Mouse (Mus musculus) intestine, postnatal 0 days (tissue): Measurements from ENCODE around the gene Zfp568. TPM values are rescaled to one million over a fixed set of nuclear protein-coding genes. Genes with fewer than 3 reads are reported as not detected.
"Not testable (repeated sequence)": the region's sequence is repeated elsewhere in the genome, so short reads cannot be mapped to it uniquely, and the experiment has no call there.

Experiments
- ATAC-seq: fragments of 200-750 bp; cut with Nextera tagmentation; 2 replicates; pipeline ENCODE4 v1.8.0; 2017; ENCODE audit warnings: mild to moderate bottlenecking, moderate TSS enrichment, moderate library complexity
- H3K27ac ChIP-seq: fragments of 300-500 bp; sonication (generic); 2 replicates; pipeline ENCODE4 v1.5.1; 2014; ENCODE audit warnings: mild to moderate bottlenecking, low read depth, low read length, moderate library complexity
- H3K27me3 ChIP-seq: fragments of 300-500 bp; sonication (generic); replicated peaks from 2 replicates; pipeline ENCODE4 v1.6.1; 2014; ENCODE audit warnings: low read length, mixed read lengths; ENCODE audit not compliant: control insufficient read depth, insufficient read depth
- H3K36me3 ChIP-seq: fragments of 300-500 bp; sonication (generic); 2 replicates; pipeline ENCODE4 v1.6.1; 2014; ENCODE audit warnings: mild to moderate bottlenecking, moderate library complexity; ENCODE audit not compliant: control insufficient read depth, insufficient read depth
- H3K4me1 ChIP-seq: fragments of 300-500 bp; sonication (generic); replicated peaks from 2 replicates; pipeline ENCODE4 v1.6.1; 2014; ENCODE audit warnings: antibody characterized with exemption, low read length, mixed read lengths; ENCODE audit not compliant: control insufficient read depth, insufficient read depth
- H3K4me2 ChIP-seq: fragments of 300-500 bp; sonication (generic); replicated peaks from 2 replicates; pipeline ENCODE4 v1.6.1; 2014; ENCODE audit warnings: low read depth, mild to moderate bottlenecking, moderate library complexity
- H3K4me3 ChIP-seq: fragments of 300-500 bp; sonication (generic); 2 replicates; pipeline ENCODE4 v1.5.1; 2014; ENCODE audit warnings: low read depth, low read length
- H3K9ac ChIP-seq: fragments of 300-500 bp; sonication (generic); 2 replicates; pipeline ENCODE4 v1.6.1; 2014; ENCODE audit warnings: mild to moderate bottlenecking, low read depth, low read length
- H3K9me3 ChIP-seq: fragments of 300-500 bp; sonication (generic); 2 replicates; pipeline ENCODE4 v1.6.1; 2016; ENCODE audit warnings: mixed run types; ENCODE audit not compliant: control insufficient read depth
- CTCF ChIP-seq: sonication (generic); IDR thresholded peaks from 2 replicates; pipeline ENCODE4 v1.5.1; 2016; ENCODE audit warnings: low read depth, mild to moderate bottlenecking, control low read depth, antibody characterized with exemption, moderate library complexity
- WGBS: fragments of 180-500 bp; shearing (Covaris S2); extraction: QIAGEN DNeasy Blood & Tissue Kit; methylation state at CpG from one replicate; pipeline ENCODE4 v1.1.7; 2014; 5-methylcytosine and 5-hydroxymethylcytosine counted together
- polyA plus RNA-seq: library from polyadenylated mRNA; unstranded; fragments of >200 nt; fragmentation: Nextera tagmentation; extraction: Ambion mirVana; gene quantifications from 2 replicates; pipeline ENCODE4 v1.2.1, GENCODE M21; 2015

Zfp568 gene
- polyA plus RNA-seq, 1 experiment from 2014 or later: 5.5 TPM

DNA sequence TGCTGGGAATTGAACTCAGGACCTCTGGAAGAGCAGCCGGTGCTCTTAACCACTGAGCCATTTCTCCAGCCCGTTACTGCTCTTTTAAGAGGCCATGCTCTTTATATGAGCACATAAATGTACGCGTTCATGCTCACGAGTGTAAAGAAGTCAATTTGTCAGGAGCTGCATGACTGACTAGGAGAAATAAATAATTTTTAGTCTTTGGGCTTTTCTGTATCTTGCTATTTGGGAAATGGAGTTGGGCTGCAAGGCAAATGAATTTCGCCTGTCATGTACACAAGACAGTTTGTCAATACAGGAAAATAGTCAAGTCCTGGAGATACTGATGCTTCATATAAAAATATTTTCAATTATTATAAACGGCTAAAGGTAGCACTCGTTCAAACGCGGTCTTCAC, 30.7 kb upstream of the Zfp568 start:
- H3K4me3 ChIP-seq: peak overlapping the region; percentile 77

GRCm38 (mm10) chr7:29953513-29954401, 30.0 kb upstream of the Zfp568 start, which contains the start of gene Zfp74:
Gene Zfp74 (minus strand): TSS chr7:29954089.
- H3K4me1 ChIP-seq: no peaks in the 10 kb centered on the region
- no peaks in the 10 kb centered on the region for H3K9me3 ChIP-seq
- H3K27ac ChIP-seq: peak within 1 kb of the TSS; percentile 79
- peak within 1 kb of the TSS; percentile 77 for H3K4me3 ChIP-seq
- peak within 1 kb of the TSS; percentile 82 for H3K4me2 ChIP-seq
- peak; percentile 24 for TF ChIP-seq CTCF
- ATAC-seq: peak; percentile 81
- WGBS: under 1% methylated on average over 52 of the region's 52 CpGs
- H3K36me3 ChIP-seq: no peaks in the 10 kb centered on the region
- H3K27me3 ChIP-seq: no peaks in the 10 kb centered on the region
- peak within 1 kb of the TSS; percentile 70 for H3K9ac ChIP-seq

More for the DNA sequence above, 30.7 kb upstream of the Zfp568 start:
- Histone ChIP-seq H3K4me1 (no peaks in the 10 kb centered on the region), H3K27me3 (no peaks in the 10 kb centered on the region), H3K9me3 (no peaks in the 10 kb centered on the region), H3K9ac (peak overlapping the region; percentile 70), H3K36me3 (no peaks in the 10 kb centered on the region), H3K4me2 (peak overlapping the region; percentile 82), H3K27ac (no peak overlapping the region)
- TF ChIP-seq CTCF: 0 out of 2 replicates have a peak, but pooled peaks have one; percentile 7
- no peak for ATAC-seq
- 42% methylated on average over 10 of the region's 10 CpGs for WGBS

DNA sequence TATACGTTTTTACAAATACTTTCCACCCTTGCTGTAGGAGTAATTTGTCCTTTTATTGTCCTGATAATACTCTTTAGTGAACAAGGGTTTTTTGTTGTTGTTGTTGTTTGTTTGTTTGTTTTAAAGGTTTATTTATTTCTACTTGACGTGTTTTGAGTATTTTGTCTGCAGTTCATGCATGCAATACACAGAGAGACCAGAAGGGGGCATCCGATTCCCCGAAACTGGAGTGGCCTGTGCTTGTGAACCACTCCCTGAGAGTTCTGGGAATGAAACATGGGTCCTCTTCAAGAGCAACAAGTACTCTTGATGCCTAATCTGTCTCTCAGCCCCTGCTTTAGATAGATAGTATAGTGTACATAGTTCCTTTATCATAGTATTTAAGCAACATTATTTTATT, 29.0 kb upstream of the Zfp568 start:
- Histone ChIP-seq H3K4me2 (peak overlapping the region; percentile 82), H3K36me3 (no peaks in the 10 kb centered on the region), H3K9me3 (no peaks in the 10 kb centered on the region), H3K4me1 (no peaks in the 10 kb centered on the region), H3K9ac (no peak overlapping the region), H3K27ac (no peak overlapping the region), H3K4me3 (peak overlapping the region; percentile 77), H3K27me3 (no peaks in the 10 kb centered on the region)
- ATAC-seq: no peak
- 25% methylated on average over 4 of the region's 4 CpGs for WGBS
- TF ChIP-seq CTCF: peak; percentile 79

DNA sequence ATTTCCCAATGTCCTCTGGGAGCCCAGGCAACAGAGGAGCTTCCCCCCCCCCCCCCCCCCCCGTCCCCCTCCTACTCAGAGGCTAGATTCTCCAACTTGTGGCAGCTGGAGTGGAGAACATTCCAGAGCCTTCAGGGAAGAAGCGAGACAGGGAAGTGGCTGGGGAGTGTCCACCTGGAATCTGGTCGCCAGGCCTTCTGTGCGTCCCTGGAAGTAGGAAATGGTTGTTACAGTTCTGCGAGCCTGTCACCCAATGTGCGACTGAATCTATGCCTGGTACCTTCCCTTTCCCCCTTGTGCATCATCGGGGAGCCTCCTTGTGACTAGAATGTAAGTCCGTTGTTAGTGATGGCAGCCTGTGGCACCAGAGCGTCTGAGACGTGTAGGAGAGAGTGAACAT, 27.5 kb upstream of the Zfp568 start:
- no peak for TF ChIP-seq CTCF

DNA sequence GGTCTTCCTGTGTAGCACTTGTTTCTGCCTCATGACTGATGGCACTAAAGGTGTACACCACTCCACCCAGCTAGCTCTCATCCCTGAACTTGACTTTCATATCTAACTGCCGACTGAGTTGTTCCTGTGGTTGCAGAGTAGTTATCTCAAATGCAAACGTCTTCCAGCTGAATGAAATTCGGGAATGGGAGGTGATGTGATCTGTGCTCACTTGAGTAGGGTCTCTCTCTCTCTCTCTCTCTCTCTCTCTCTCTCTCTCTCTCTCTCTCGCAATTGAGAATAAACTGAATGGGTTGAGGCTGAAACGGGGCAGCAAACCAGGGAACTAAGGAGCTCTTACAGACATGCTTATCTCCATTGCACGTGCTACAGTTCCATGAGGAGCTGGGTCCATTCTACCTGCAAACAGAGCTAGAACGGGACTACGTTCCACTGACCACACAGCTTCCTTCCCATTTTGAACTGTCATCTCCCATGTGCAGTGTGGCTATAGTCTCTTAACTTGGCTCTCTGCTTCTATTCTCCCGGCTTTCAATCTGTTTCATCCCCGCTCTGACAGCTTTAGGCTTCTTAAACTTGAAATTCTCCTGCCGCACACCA, 25.5 kb upstream of the Zfp568 start:
- Histone ChIP-seq H3K9me3 (no peaks in the 10 kb centered on the region), H3K4me1 (no peaks in the 10 kb centered on the region), H3K27me3 (no peaks in the 10 kb centered on the region), H3K4me2 (no peak overlapping the region), H3K4me3 (no peak overlapping the region), H3K27ac (no peak overlapping the region), H3K9ac (no peak overlapping the region), H3K36me3 (no peaks in the 10 kb centered on the region)
- 82% methylated on average over 11 of the region's 11 CpGs for WGBS
- no peak for ATAC-seq
- no peak for TF ChIP-seq CTCF

More for the DNA sequence above, 27.5 kb upstream of the Zfp568 start:
- H3K36me3 ChIP-seq: no peaks in the 10 kb centered on the region
- H3K27ac ChIP-seq: no peak overlapping the region
- H3K9me3 ChIP-seq: no peaks in the 10 kb centered on the region
- 50% methylated on average over 10 of the region's 10 CpGs for WGBS
- no peak overlapping the region for H3K9ac ChIP-seq
- ATAC-seq: no peak
- no peaks in the 10 kb centered on the region for H3K27me3 ChIP-seq
- no peaks in the 10 kb centered on the region for H3K4me1 ChIP-seq
- no peak overlapping the region for H3K4me3 ChIP-seq
- H3K4me2 ChIP-seq: no peak overlapping the region

DNA sequence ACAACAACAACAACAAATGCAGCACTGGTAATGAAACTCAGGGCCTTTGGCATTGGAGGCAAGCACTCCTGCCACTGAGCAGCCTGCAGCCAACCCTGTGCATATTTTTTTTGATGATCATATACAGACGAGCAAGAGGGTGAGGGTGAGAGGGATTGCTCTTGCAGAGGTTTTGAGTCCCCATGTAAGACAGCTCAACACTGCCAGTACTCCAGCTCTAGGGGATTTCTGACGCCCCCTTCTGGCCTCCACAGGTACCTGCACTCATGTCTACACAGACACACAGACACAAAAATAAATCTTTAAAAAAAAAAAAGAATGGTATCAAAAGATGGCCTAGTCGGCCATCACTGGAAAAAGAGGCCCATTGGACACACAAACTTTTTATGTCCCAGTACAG, 24.8 kb upstream of the Zfp568 start:
- H3K36me3 ChIP-seq: no peaks in the 10 kb centered on the region
- no peak overlapping the region for H3K4me2 ChIP-seq
- no peaks in the 10 kb centered on the region for H3K27me3 ChIP-seq
- WGBS: 53% methylated on average over 3 of the region's 3 CpGs
- no peak overlapping the region for H3K9ac ChIP-seq
- no peak for ATAC-seq
- H3K9me3 ChIP-seq: no peaks in the 10 kb centered on the region
- no peak overlapping the region for H3K27ac ChIP-seq
- no peak for TF ChIP-seq CTCF
- H3K4me3 ChIP-seq: no peak overlapping the region
- no peaks in the 10 kb centered on the region for H3K4me1 ChIP-seq

- H3K27me3 ChIP-seq, H3K4me1 ChIP-seq, ATAC-seq, H3K9ac ChIP-seq, H3K9me3 ChIP-seq, H3K27ac ChIP-seq, H3K4me2 ChIP-seq, H3K36me3 ChIP-seq, H3K4me3 ChIP-seq: not testable (repeated sequence)
- WGBS: 53% methylated on average over 28 of the region's 39 CpGs
Measured at GRCm38 (mm10) chr7:29965115-29965810, 18.5 kb upstream of the Zfp568 start.
